Mouse (Mus musculus) gastrocnemius, postnatal 4 days (tissue): Measurements from ENCODE around the gene Rnf181. TPM values are rescaled to one million over a fixed set of nuclear protein-coding genes. Genes with fewer than 3 reads are reported as not detected.

Experiments used
- DNase-seq, 2 experiments: peaks; one replicate each; pipeline ENCODE4 v3.0.0; 2021 to 2022; ENCODE audit warnings: low spot score in 2 of 2, mixed read lengths in 2 of 2
- total RNA-seq, 2 experiments: library from RNA; stranded (reverse); gene quantifications; 2 replicates each; pipeline ENCODE4 v1.2.3; 2021

Rnf181 gene
- total RNA-seq, 2 experiments from 2014 or later, result 36.8 to 41.5 TPM

DNA sequence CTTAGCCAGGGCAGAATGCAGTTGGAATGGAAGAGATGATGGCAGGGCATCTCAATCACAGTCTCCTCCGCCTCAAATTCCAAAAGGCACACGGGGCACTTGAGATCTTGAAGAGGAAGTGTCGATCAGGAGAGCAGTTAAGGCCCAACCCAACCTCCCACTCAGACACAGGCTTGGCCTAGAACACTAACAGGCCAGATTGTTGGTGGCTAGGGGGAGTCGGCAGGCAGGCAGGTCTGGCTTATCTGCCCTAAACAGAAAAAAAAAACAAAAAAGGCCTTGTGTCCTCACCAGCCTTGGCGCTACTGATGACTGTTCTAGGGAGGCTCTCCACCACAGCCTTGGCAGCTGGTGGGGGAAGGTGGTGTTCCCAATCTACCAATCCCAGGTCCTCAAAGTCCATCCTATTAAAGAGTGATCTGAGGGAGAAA, 5.6 kb downstream of the Rnf181 start:
- no peak for DNase-seq

DNA sequence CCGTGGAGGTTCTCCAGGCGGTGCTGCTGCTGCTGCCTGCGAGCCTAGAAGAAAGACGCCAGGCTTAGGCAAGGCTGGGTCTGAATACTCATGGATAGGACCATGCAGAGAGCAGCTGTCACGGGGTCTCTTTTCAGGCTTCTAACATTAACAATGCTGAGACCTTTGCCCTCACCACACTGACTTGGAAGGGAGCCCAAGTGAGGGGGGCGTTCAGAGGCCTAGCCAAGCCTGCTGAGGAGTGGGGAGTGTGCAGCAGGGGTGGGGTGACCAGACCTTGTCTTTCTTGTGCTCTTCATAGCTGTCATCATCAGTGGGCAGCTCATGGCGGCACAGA, 6.2 kb downstream of the Rnf181 start:
- DNase-seq, result no peak

DNA sequence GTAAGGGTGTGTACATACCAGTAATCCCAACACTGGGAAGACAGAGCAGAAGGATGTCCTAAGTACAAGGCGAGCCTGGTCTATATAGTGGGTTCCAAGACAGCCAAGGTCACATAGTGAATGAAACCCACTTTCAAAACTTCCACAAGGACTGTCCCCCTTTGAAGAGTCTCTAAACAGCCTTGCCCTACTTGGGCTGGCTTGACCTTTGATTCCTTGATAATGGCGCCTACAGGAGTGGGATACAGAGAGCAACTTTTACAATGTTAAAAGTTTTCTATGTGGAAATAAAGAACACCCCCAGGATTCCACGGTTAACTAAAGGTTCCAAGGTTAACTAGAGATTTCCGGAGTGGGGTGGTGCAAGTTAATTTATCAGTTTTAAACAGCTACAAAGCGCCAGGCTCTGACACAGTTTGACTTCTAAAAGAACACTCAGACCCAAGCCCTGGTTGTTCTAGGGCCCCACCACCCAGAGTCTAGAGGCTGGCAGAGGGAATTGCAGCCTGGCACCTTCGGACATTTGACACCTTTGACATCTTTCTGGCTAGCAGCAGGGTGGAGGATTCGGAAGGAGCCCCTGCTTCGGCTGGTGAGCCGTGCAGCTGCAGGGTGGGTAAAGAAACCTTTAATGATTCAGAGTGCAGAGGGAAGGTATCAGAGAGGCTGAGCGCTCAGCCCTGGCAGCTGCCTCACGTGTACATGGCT, 6.7 kb downstream of the Rnf181 start:
- no peak for DNase-seq

DNA sequence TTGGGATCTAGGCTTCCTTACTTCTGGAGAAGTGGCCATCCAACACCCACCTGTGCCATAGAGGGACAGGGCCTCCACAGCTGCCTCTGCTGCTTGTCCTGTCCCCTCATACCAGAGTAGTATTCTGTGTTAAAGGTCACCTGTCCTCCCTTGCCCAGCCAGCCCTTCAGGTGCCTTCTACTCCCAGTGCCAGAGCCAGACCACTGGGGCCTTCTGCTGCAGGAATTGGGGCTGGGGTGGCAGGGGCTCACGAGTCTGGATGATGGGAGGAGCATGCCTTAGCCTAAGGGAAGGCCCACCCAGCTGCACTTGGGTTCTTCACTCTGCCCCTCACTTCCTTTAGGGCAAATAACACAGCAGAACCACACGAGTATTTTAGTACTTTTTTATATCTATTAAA, 7.4 kb downstream of the Rnf181 start:
- no peak for DNase-seq

DNA sequence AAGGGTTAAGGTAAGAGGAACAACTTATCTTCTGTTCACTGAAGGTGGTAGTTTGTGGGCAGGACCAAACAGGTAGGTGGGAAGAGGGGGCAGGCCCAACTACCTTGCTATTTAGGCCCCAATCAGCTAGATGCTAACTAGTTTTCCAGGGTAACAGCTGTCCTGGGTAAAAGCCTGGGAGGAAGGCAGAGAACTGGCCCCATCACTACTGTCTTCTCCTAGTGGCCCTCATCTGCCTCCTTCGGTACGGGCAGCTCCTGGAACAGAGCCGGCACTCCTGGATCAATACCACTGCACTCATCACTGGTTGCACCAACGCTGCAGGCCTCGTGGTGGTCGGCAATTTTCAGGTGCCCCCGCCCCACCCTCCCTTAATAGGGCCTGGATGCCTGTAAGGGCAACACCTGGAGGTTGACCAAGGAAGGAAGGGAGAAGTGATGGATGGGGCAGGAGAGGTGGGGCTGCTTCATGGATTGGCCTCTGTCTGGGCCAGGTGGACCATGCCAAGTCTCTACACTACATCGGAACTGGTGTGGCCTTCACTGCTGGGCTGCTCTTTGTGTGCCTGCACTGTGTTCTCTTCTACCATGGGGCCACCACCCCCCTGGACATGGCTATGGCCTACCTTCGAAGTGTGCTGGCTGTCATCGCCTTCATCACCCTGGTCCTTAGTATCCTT, 8.5 kb downstream of the Rnf181 start:
- no peak for DNase-seq

DNA sequence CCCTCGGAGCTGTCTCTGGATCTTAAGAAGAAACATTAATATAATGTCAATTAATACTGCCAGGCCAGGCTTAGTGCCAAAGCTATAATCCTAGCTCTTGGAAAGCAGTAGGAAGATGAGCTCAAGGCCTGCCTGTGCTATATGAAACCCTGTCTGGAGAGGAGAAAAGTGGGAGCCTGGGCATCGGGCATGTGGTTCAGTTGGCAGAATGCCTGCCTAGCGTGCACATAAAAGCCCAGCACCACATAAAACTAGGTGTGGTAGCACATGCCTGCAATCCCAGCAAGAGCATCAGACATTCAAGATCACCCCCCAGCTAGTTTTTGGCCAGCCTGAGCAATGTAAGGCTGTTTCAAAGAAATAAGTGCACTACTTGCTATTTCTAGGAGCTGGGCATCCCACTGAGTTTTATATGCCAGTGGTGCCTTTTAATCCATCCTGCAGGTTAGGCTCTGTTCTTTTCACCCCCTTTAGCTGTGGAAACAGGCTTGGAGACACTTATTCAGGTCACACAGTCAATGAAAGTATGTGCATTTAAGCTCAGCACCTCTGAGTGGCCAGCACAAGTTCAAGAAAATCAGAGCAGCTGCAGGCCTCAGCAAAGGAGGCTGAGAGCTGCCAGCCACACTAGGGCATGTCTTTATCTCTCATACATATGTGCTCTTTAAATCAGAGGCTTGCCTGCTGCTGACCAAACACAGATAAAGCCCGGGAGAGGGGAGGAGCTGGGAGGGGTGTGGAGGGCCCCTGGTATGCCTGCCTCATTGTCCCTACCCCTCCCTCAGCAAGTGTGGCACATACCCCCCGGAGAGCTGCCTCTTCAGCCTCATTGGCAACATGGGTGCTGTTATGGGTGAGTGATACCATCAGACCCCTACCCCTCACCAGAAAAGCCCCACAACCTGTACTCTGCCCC, 9.3 kb downstream of the Rnf181 start:
- no peak for DNase-seq

DNA sequence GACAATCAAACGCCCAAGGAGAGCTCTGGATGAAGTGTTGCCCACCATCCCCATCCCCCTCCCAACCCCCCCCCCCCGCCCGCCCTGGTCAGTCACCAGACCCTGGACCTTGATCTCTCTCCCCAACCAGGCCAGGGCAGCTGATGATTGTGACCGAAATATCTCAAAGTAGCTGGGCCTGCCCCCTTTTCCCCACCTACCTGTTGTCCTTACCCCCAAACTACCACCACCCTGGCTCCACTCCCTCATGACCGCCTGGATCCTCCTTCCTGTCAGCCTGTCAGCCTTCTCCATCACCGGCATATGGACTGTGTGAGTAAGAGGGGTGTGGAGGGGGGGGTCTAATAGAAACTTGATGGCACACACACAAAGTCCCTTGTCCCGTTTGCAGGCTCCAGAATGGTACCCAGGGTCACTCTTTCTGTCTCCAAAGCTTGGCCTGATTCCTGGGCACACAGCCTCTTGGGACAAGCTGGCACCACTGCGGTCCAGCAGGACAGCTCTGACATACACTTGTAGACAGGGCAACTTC, 10.7 kb downstream of the Rnf181 start:
- no peak for DNase-seq

DNA sequence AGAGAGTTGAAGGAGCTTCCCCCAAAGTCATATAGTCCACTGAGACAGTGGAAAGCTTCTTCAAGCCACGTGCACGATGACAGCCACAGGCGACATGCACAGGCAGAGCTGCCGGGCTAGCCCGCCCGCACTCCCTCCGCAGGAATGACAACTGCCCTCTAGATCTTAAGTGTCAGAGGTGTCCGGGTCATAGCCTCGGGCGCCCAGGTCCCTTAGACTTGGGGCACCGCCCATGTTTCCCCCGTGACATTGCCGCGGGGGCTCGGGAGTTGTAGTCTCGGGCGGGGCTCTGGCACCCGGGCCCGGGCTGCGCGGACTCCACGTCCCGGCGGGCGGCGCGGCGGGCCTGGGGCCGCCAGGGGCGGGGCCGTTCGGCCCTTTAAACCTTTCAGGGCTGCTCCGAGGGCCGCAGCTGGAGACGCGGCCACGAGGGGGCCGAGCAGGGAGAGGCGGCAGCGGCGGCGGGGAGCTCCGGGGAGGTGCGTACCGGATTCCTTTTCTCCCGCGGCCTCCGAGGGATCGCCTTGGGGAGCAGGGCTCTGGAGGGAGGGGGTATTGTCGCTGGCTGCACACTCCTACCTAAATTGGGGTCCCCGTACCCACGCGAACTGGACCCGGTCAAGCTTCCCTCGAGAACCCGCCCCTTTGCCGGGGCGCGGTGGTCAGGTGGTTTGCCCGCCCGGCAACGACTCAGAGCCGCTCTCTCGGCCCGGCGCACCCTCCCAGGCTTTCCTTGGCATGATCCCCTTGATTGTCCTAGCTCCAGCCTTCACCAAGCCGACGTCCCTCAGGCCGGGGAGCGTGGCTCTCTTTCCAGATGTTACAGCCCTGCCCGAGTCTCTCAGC, 11.5 kb downstream of the Rnf181 start, which contains the start of gene Tmem150a:
Tmem150a (plus strand) TSS at position 382 of the 846 bp plus-strand sequence.
- peak; percentile 73 to 85 for DNase-seq

DNA sequence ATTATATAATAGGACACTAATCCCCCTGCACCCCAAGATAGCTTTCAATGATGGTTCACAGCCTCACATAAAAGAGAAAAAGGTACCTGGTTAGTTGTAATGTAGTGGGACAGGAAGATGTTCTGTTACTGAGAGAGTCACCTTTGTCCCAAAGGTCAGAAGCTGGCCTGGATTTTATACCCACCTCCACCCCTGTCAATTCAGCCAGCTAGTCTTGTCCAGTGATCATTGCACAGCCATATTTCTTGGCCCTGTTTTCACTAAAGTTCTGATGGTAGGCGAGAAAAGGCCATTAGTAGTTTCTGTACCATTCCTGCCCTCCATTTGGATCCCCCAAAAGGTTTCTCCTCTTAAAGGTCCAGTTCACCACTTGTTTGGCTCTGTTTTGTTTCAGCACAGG, 12.7 kb downstream of the Rnf181 start:
- no peak for DNase-seq

DNA sequence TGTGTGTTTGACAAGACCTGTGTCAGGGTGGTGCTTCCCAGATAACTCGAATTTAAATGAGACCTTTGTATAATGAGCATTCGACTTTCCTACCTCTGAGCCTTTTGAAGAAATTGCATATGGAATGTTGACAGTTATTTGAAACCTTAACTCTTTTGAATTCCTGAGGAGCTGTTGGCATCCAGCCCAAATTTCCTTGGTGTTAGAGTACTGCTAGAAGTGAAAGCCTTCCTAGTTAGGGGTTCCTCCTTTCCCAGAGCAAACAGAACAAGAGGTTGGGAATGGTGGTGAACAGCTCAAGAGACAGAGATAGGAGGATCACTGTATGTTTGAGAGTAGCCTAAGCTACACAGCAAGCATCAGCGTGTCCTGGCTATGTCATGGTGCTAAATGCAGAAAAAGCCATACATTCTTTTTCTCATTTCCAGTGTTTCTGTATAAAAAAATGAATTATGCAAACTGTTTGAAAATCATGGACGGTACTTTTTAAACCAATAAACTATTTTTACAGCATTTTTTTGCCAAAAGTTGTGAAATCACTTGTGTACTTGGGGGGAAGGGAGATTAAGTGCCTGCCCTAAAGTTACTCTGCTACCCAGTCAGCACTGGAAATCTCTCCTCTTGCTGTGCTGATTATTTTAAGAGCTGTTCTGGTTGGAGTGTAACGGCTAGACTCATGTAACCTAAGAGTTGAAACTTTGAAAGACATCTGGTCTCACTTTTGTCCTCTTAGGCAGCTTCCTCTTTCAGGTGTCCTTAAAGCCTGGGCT, 13.9 kb downstream of the Rnf181 start:
- no peak for DNase-seq

DNA sequence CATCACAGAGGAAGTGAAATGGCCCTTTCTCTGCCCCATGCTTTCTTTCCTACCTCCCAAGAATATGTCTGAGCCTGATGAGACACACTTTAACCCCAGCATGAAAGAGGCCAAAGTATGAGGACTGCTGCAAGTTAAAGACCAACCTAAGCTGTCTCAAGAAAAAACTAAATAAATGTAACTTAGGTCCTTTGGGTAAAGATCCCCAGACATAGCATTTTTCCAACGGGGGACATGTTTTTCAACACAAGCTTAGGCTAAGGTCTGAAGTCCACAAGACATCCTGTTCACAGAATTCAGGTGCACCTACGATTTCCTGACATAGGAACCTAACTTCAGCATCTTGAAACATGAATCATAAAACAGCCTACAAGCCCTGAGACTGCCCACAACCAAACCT, 16.5 kb downstream of the Rnf181 start:
- DNase-seq, result no peak

DNA sequence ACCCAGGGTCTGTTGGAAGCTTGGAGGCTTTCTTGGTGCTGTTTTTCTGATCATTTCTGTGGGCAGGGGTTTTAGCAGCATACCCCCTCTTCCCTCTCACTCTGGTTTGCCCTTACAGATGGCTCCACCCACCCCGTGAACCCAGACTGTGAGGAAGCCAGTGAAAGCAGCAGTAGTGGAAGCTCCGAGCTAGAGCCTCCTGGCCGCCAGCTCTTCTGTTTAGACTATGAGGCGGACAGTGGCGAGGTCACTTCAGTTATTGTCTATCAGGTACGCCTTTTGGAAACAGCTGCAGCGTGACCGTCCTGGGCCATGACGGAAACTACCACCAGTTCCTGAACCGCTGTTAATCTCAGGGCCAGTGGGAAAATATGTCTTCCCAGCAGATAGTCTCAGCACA, 18.3 kb downstream of the Rnf181 start:
- DNase-seq, result no peak

DNA sequence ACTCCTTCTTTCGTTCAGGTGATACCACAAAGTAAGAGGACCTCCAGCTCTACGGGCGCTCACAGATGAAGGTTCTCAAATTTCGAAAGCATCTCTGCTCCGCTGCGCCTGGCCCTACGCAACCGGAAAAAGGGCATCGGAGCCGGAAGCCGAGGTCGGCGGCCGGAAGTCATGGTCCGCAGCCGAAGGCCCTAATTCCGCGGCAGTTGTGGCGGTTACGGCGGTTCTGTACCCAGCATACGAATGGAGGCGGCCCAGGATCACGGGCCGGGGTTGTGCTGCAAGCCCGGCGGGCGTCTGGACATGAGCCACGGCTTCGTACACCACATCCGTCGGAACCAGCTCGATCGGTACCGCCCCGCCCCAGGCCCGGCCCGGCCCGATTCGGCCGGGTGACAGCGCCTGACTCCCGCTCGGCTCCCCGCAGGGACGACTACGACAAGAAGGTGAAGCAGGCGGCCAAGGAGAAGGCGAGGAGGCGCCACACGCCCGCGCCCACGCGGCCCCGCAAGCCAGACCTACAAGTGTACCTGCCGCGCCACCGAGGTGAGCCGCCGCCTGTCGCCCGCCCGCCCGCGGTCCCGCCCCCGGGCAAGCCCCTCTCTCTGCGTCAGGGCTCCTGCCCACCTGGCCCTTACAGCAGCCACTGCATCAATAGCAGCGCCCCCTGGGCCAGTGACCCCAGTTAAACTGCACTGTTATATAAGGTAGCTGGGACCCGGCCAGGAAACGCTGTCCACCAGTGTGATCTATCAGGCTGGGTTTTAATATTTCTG, 19.4 kb downstream of the Rnf181 start, which contains the start of gene 0610030E20Rik:
0610030E20Rik (plus strand) TSS at position 152 of the 776 bp plus-strand sequence.
- DNase-seq, result peak; percentile 43 to 76

DNA sequence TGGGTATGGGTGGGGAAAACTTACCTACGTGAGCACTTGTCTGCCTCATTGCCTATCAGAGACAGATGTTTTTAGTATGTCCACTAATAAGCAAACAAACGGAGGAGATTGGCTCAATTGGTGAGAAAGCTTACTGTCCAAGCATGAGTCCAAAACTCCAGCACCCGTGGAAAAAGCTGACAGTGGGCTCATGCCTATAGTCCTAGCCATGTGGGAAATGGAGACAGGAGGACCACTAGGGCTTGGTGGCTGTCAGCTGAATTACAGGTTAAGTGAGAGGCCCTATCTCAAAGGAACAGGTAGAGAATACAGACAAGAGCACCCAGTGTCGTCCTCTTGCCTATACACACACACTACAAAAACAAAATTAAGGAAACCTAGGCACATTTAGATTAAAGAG, 20.5 kb downstream of the Rnf181 start:
- DNase-seq, result no peak

DNA sequence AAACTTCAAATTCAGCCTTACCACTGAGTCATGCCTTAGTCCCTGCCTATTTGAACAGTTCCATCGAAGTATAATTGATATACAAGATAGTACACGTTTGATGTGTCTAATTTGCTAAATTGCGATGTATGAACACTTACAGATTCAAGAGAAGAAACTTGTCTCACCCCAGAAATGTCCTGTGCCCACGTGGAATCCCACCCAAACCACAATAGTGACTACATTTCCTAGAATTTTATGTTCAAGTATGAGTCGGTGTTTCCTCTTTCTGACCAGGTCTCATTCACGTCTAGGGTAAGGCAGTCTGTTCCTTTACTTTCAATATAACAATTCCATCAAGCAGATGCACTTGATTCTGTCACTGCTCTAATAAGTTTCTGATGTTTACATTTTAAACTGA, 21.1 kb downstream of the Rnf181 start:
- no peak for DNase-seq

DNA sequence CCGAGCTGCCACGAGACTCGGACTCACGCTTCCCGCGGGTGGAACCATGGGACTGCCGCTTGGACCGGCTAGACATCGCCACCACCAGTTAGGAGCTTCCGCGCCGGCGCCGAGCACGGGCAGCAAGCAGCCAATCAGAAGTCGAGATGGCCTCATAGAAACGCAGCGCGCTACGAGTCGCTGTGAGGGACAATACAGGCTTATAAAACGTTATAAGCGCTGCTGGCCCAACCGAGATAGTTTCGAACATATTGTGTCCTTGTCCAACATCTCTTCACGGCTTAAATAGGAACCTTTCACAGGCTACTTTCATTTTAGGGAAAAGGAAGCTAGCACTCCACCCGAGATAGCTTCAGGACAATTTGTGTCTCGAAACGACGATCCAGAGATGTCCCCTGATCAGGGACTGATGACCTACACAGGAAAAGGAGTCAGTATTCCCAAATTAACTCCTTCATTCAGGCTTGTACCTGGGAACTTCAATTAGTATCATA, 21.6 kb downstream of the Rnf181 start, which contains the start of gene Usp39:
Usp39 (minus strand) TSS at position 111 of the 494 bp plus-strand sequence.
- DNase-seq, result peak; percentile 81 to 94

DNA sequence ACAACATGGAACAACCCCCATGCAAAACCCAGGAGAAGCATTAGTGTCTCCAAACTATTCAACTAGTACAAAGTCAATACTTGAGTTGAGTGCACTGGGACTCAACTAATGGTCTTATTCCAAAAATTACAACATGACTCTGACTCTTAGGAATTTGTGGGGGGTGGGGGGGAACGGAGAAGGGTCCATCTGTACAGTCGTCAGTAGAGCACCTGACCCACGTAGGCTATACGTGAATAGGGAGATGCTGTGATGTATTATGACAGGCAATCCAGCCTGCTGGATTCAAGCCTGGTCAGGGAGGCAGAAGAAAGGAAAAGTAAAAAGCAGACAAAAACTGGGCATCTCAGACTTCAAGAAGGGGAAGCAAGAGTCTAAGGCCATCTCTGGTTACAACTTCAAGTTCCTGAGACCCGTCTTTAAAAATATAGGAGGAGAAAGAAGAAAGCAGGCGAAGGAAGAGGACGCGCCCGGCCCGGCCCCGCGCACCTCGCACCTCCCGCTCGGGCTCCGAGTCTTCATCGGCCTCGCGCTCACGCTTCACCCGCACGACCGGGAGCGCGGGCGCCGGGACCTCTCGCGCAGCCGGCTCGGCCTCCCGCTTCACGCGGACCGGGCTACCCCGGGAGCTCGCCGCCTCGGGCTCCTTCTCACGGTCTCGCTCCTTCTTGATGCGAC, 22.2 kb downstream of the Rnf181 start:
- no peak for DNase-seq

DNA sequence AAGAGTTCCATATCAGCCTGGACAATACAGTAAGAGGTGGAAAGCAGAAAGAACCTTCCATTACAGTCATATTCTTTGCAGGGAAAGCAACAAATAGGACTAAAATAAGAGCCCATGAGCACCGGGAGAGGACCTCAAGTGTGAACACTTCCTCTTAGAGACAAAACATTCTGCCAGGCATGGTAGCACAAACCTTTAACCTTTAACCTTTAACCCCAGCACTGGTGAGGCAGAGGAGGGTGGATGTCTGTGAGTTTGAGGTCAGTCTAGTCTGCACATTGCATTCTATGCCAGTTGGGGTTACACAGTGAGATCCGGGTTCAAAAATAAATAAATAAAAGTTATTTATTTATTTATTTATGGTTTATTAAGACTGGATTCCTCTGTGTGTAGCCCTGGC, 26.3 kb downstream of the Rnf181 start:
- DNase-seq, result no peak
